Mouse (Mus musculus) granulocyte monocyte progenitor cell, adult 5-6 weeks (primary cell): ENCODE data around the gene Eif2b1. TPM values are rescaled to one million over a fixed set of nuclear protein-coding genes. Genes with fewer than 3 reads are reported as not detected.

Source experiments
- total RNA-seq, 2 experiments: library from RNA; stranded (forward) in 1 of 2; stranded (reverse) in 1 of 2; fragments of 200-712, 200-1000 nt in 1 of 2; fragments of >200 nt in 1 of 2; fragmentation: Nextera tagmentation in 1 of 2; gene quantifications; 2 replicates each; pipeline ENCODE4 v1.2.3; 2014 to 2017

Eif2b1 gene
- total RNA-seq, 2 experiments from 2014 or later = 39.5 to 49.6 TPM

Other genes with a start within 250 kb of the Eif2b1 start
- gene Cdk2ap1, start 216.0 kb downstream of the Eif2b1 start, total RNA-seq (2014; fragmentation: Nextera tagmentation) = 268 and 302 TPM in 2 replicates
- gene Cdk2ap1, start 216.0 kb downstream of the Eif2b1 start, total RNA-seq (2017) = 157 and 185 TPM in 2 replicates
- gene Sbno1, start 153.1 kb downstream of the Eif2b1 start, total RNA-seq (2014; fragmentation: Nextera tagmentation) = 130 and 135 TPM in 2 replicates
- 167 and 174 TPM in 2 replicates for gene Sbno1, start 153.1 kb downstream of the Eif2b1 start, total RNA-seq (2017)
- 210 and 216 TPM in 2 replicates for gene Kmt5a, start 139.2 kb downstream of the Eif2b1 start, total RNA-seq (2014; fragmentation: Nextera tagmentation)
- 112 and 163 TPM in 2 replicates for gene Kmt5a, start 139.2 kb downstream of the Eif2b1 start, total RNA-seq (2017)
- 51.9 and 68.3 TPM in 2 replicates for gene Rilpl2, start 100.8 kb downstream of the Eif2b1 start, total RNA-seq (2014; fragmentation: Nextera tagmentation)
- gene Rilpl2, start 100.8 kb downstream of the Eif2b1 start, total RNA-seq (2017) = 40.5 and 61.8 TPM in 2 replicates
- 9.1 and 12.3 TPM in 2 replicates for gene Snrnp35, start 96.0 kb downstream of the Eif2b1 start, total RNA-seq (2014; fragmentation: Nextera tagmentation)
- gene Snrnp35, start 96.0 kb downstream of the Eif2b1 start, total RNA-seq (2017) = 11.8 and 11.9 TPM in 2 replicates
- 1.3 TPM in 1 of 2 replicates, not detected in the other for gene Rilpl1, start 47.7 kb downstream of the Eif2b1 start, total RNA-seq (2014; fragmentation: Nextera tagmentation)
- not detected in 2 replicates for gene Rilpl1, start 47.7 kb downstream of the Eif2b1 start, total RNA-seq (2017)
- 512 and 560 TPM in 2 replicates for gene Tmed2, start 38.4 kb downstream of the Eif2b1 start, total RNA-seq (2014; fragmentation: Nextera tagmentation)
- 584 and 1,053 TPM in 2 replicates for gene Tmed2, start 38.4 kb downstream of the Eif2b1 start, total RNA-seq (2017)
- gene Ddx55, start 26.3 kb downstream of the Eif2b1 start, total RNA-seq (2014; fragmentation: Nextera tagmentation) = 14.5 and 19.8 TPM in 2 replicates
- 8.4 and 10.6 TPM in 2 replicates for gene Ddx55, start 26.3 kb downstream of the Eif2b1 start, total RNA-seq (2017)
- gene Gtf2h3, start within 50 bp of the Eif2b1 start, total RNA-seq (2014; fragmentation: Nextera tagmentation) = 4.5 and 27.1 TPM in 2 replicates
- 14.7 and 21.5 TPM in 2 replicates for gene Gtf2h3, start within 50 bp of the Eif2b1 start, total RNA-seq (2017)
- 17.2 and 22.7 TPM in 2 replicates for gene Atp6v0a2, start 49.4 kb upstream of the Eif2b1 start, total RNA-seq (2014; fragmentation: Nextera tagmentation)
- gene Atp6v0a2, start 49.4 kb upstream of the Eif2b1 start, total RNA-seq (2017) = 14.2 and 16.0 TPM in 2 replicates
- not detected in 2 replicates for gene Dnah10, start 146.0 kb upstream of the Eif2b1 start, total RNA-seq (2014; fragmentation: Nextera tagmentation)
- not detected in 2 replicates for gene Dnah10, start 146.0 kb upstream of the Eif2b1 start, total RNA-seq (2017)